Mouse (Mus musculus): ENCODE data around the gene Rassf1. TPM values are rescaled to one million over a fixed set of nuclear protein-coding genes. Genes with fewer than 3 reads are reported as not detected.

Rassf1 gene
- polyA plus RNA-seq, 1 experiment from 2014 or later = 52.5 TPM

DNA sequence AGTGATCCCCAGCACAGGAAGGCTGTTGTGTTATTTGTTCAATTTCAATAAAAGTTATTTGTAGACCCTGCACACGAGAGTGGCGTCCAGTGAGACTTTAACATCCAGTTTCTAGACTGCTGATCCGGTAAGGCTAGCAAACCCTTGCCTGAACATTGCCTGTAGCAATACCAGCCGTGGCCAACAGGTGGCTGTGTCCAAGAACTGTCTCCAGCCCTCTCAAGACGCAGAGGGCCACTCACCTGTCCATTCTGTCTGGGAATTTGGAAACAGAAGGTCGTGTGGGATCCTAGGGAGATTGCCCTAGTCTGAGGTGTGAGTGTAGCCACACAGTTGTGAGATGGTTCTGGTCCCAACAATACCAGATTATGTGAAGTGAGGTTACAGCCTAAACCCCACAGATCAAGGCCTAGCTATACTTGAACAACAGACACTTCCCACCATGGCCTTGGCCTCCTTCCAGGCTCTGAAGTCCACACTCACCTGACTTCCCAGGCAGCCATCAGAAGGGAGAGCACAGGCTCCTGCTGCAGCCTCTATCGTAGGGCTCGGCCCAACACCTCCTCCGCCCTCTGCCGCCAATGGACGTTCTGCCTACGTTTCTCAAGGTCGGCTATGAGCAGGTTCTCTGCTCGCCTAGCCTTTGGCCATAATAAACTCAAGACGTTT lies 14.8 kb downstream of the Rassf1 start:
- peak overlapping the region; percentile 13; the same call in 1 of the 2 replicates for H3K4me3 ChIP-seq (ENCODE audit: low read length)
- peaks cover 44% of the 10 kb centered on the region for H3K4me1 ChIP-seq (ENCODE audit: control insufficient read depth, insufficient read depth, low read length)
- WGBS = 50% methylated on average over 15 of the region's 15 CpGs
- no peaks in the 10 kb centered on the region for H3K9me3 ChIP-seq (ENCODE audit: control insufficient read depth, low read length)
- no peak for ATAC-seq
- 0 out of 2 replicates have a peak overlapping the region, but pooled peaks have one; percentile 34 for H3K9ac ChIP-seq (ENCODE audit: low read depth, low read length)
- peak overlapping the region; percentile 72 for H3K27ac ChIP-seq (ENCODE audit: low read length)
- H3K27me3 ChIP-seq (replicated peaks; ENCODE audit: control insufficient read depth, insufficient read depth, low read length) = no peaks in the 10 kb centered on the region
- peaks cover 11% of the 10 kb centered on the region; the same call in 1 of the 2 replicates for H3K36me3 ChIP-seq (ENCODE audit: control insufficient read depth, insufficient read depth, low read length)
- H3K4me2 ChIP-seq (ENCODE audit: low read depth, low read length) = peak overlapping the region; percentile 32

DNA sequence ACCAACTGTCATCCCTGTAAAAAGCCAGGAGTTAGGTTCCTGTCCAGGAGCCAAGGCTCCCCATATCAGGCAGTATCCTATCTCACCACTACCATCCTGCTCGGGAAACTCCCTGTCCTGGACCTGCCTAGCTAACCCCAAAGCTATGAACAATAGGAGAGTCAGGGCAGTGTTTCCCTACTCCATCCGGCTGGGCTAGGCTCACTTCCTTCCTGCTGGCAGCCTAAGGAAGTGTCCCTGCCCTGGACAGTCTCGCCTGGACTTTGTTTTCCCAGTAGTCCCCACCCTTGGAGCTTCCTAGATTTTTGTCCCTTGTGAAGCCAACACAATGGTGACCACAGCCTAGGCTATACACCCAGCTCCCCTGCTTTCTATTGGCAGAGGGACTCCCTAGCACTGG lies 15.5 kb downstream of the Rassf1 start:
- Histone ChIP-seq H3K36me3 (ENCODE audit: control insufficient read depth, insufficient read depth, low read length) (peaks cover 7% of the 10 kb centered on the region; the same call in 1 of the 2 replicates), H3K9me3 (ENCODE audit: control insufficient read depth, low read length) (no peaks in the 10 kb centered on the region), H3K4me1 (ENCODE audit: control insufficient read depth, insufficient read depth, low read length) (peaks cover 51% of the 10 kb centered on the region), H3K9ac (ENCODE audit: low read depth, low read length) (peak overlapping the region; percentile 34; the same call in 1 of the 2 replicates), H3K4me2 (ENCODE audit: low read depth, low read length) (peak overlapping the region; percentile 32; the same call in 1 of the 2 replicates), H3K27ac (ENCODE audit: low read length) (peak overlapping the region; percentile 72), H3K4me3 (ENCODE audit: low read length) (peak overlapping the region; percentile 13; the same call in 1 of the 2 replicates), H3K27me3 (replicated peaks; ENCODE audit: control insufficient read depth, insufficient read depth, low read length) (no peaks in the 10 kb centered on the region)
- WGBS = 44% methylated on average over 3 of the region's 3 CpGs
- no peak for ATAC-seq

DNA sequence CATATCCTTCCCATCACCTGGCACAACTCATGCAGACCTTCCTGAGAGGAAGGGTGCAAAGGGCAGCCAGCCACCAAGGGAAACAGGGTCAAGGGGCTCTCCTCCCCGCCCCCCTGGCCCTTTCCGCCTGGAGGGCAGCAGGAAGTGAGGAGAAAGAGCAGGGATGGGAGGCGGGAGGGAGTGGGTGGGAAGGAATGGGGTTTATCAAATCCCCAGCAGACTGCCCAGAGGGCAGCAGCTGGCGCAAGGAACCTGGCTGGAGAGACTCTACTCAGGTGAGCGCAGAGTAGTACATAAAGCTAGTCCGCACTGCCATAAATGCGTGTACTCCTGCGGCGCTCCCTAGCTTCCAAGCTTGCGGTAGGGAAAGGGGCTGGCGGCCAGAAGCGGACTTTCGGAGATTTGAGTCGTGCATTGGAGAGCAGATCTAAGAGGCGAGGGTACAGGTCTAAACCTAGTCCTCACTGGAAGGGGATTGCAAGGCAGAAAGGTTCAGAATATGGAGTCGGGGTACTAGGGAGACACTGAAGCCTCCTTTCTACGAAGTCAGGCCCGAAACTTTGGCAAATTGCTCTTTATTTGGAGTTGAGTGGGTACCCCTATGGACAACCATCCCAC lies 16.5 kb downstream of the Rassf1 start, which contains the start of gene Hyal2:
Gene Hyal2 (plus strand): TSS at position 244 of the 618 bp plus-strand sequence.
- Histone ChIP-seq H3K9ac (ENCODE audit: low read depth, low read length) (peak within 1 kb of the TSS; percentile 85), H3K9me3 (ENCODE audit: control insufficient read depth, low read length) (no peaks in the 10 kb centered on the region), H3K4me1 (ENCODE audit: control insufficient read depth, insufficient read depth, low read length) (peaks cover 56% of the 10 kb centered on the region), H3K4me3 (ENCODE audit: low read length) (peak within 1 kb of the TSS; percentile 78), H3K36me3 (ENCODE audit: control insufficient read depth, insufficient read depth, low read length) (peaks cover 6% of the 10 kb centered on the region; the same call in 1 of the 2 replicates), H3K4me2 (ENCODE audit: low read depth, low read length) (peak within 1 kb of the TSS; percentile 74), H3K27me3 (replicated peaks; ENCODE audit: control insufficient read depth, insufficient read depth, low read length) (no peaks in the 10 kb centered on the region), H3K27ac (ENCODE audit: low read length) (peak within 1 kb of the TSS; percentile 72)
- no peak for ATAC-seq
- 6% methylated on average over 18 of the region's 18 CpGs for WGBS

DNA sequence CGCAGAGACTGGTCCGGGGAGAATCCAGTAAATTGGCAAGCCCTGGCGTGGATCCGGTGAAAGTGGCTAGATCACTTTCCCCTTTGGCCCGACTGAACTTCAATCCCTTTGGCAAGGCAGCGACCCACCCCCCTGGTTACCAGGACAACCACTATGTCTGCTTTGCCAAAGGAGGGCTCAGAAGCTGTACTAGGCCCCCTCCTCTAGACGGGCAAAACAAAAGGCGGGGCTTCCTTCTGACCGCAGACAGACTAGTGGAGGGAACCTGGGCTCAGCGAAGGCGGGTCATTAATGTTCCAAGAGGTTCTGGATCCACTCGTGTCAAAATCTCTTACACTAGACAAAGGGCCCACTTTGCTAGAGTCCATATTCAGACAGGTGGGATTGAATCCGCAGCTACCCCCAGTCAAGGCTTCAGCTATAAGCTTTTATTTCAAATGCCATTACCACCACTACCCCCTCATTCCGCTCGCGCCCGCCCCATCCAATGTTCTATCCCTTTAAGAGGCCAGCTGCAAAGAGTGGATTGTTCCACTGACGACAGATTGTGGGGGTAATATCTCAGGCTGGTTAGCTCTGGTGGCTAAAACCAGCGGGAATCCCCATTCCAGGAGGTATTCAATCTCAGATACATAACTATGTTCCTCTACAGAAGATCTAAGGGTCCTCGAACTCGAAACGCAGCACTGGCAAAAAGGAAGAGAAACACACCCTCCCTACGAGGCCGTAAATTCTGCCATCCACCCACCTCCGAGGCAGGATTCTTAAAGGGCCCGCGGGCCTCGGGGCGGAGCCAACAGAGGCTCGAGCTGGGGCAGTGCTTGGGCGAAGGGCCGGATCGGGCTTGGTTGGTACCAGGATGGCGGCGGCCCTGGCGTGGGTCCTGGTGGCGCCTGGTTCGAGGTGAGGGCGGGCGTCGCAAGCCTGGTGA lies 17.2 kb downstream of the Rassf1 start:
- Histone ChIP-seq H3K27me3 (replicated peaks; ENCODE audit: control insufficient read depth, insufficient read depth, low read length) (no peaks in the 10 kb centered on the region), H3K4me1 (ENCODE audit: control insufficient read depth, insufficient read depth, low read length) (peaks cover 55% of the 10 kb centered on the region), H3K4me3 (ENCODE audit: low read length) (peak overlapping the region; percentile 78), H3K4me2 (ENCODE audit: low read depth, low read length) (peak overlapping the region; percentile 74), H3K9ac (ENCODE audit: low read depth, low read length) (peak overlapping the region; percentile 85), H3K36me3 (ENCODE audit: control insufficient read depth, insufficient read depth, low read length) (peaks cover 6% of the 10 kb centered on the region; the same call in 1 of the 2 replicates), H3K9me3 (ENCODE audit: control insufficient read depth, low read length) (no peaks in the 10 kb centered on the region), H3K27ac (ENCODE audit: low read length) (peak overlapping the region; percentile 72)
- peak; percentile 82 for ATAC-seq
- WGBS = under 1% methylated on average over 41 of the region's 41 CpGs

DNA sequence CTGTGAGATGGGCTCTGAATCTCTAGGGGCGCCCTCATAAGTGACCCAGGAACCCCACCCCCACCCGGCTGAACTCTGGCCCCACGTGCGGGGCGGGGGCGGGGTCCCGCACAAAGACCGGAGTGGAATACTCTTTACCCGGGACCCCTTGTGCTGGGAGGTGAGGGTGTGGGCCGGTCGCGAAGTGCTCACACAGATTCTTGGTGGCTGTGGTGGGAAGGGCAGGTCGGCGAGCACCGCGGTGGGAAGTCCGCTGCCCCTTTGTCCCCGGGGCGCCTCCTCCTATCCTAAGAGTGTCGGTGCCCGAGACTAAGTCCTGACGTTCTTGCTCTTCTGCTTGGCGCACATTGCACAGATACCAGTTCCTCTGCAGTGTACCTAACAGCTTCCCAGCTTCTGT lies 17.9 kb downstream of the Rassf1 start:
- peak; percentile 22 for ATAC-seq

DNA sequence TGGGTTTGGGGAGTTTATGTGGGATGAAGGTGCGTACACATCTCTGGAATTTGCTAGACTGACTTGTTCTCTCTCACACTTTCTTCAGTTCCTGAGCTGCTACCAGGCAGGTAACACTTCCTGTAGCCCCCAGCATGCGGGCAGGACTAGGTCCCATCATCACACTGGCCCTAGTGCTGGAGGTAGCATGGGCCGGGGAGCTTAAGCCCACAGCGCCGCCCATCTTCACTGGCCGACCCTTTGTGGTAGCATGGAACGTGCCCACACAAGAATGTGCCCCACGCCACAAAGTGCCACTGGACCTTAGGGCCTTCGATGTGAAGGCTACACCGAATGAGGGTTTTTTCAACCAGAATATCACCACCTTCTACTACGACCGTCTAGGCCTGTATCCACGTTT lies 18.7 kb downstream of the Rassf1 start:
- peak overlapping the region; percentile 78 for H3K4me3 ChIP-seq (ENCODE audit: low read length)
- WGBS = 37% methylated on average over 13 of the region's 13 CpGs
- H3K27ac ChIP-seq (ENCODE audit: low read length) = peak overlapping the region; percentile 72; the same call in 1 of the 2 replicates
- H3K27me3 ChIP-seq (replicated peaks; ENCODE audit: control insufficient read depth, insufficient read depth, low read length) = no peaks in the 10 kb centered on the region
- peak overlapping the region; percentile 85 for H3K9ac ChIP-seq (ENCODE audit: low read depth, low read length)
- peaks cover 6% of the 10 kb centered on the region; the same call in 1 of the 2 replicates for H3K36me3 ChIP-seq (ENCODE audit: control insufficient read depth, insufficient read depth, low read length)
- no peaks in the 10 kb centered on the region for H3K9me3 ChIP-seq (ENCODE audit: control insufficient read depth, low read length)
- H3K4me1 ChIP-seq (ENCODE audit: control insufficient read depth, insufficient read depth, low read length) = peaks cover 45% of the 10 kb centered on the region
- peak overlapping the region; percentile 74 for H3K4me2 ChIP-seq (ENCODE audit: low read depth, low read length)
- no peak for ATAC-seq

More for the DNA sequence above, 17.9 kb downstream of the Rassf1 start:
- Histone ChIP-seq H3K9ac (ENCODE audit: low read depth, low read length) (peak overlapping the region; percentile 85), H3K4me2 (ENCODE audit: low read depth, low read length) (peak overlapping the region; percentile 74), H3K27me3 (replicated peaks; ENCODE audit: control insufficient read depth, insufficient read depth, low read length) (no peaks in the 10 kb centered on the region), H3K27ac (ENCODE audit: low read length) (peak overlapping the region; percentile 72), H3K36me3 (ENCODE audit: control insufficient read depth, insufficient read depth, low read length) (peaks cover 6% of the 10 kb centered on the region; the same call in 1 of the 2 replicates), H3K4me3 (ENCODE audit: low read length) (peak overlapping the region; percentile 78), H3K4me1 (ENCODE audit: control insufficient read depth, insufficient read depth, low read length) (peaks cover 49% of the 10 kb centered on the region), H3K9me3 (ENCODE audit: control insufficient read depth, low read length) (no peaks in the 10 kb centered on the region)
- WGBS = under 1% methylated on average over 23 of the region's 23 CpGs

DNA sequence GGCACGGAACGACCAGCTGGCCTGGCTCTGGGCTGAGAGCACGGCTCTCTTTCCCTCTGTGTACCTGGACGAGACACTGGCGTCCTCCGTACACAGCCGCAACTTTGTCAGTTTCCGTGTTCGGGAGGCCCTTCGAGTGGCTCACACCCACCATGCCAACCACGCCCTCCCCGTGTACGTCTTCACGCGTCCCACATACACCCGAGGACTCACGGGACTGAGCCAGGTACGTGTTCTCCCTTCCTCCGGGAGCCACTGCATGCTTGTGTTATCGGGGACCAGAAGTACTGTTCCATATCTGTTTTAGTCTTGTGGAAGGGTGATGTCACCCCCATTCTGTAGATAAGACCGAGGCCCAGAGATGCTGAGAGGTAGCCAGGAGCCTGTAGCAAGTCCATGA lies 19.5 kb downstream of the Rassf1 start:
- H3K9me3 ChIP-seq (ENCODE audit: control insufficient read depth, low read length) = no peaks in the 10 kb centered on the region
- H3K4me2 ChIP-seq (ENCODE audit: low read depth, low read length) = peak overlapping the region; percentile 74
- WGBS = 65% methylated on average over 21 of the region's 21 CpGs
- H3K27ac ChIP-seq (ENCODE audit: low read length) = peak overlapping the region; percentile 53
- peak overlapping the region; percentile 85 for H3K9ac ChIP-seq (ENCODE audit: low read depth, low read length)
- peaks cover 46% of the 10 kb centered on the region for H3K4me1 ChIP-seq (ENCODE audit: control insufficient read depth, insufficient read depth, low read length)
- peak overlapping the region; percentile 78 for H3K4me3 ChIP-seq (ENCODE audit: low read length)
- H3K36me3 ChIP-seq (ENCODE audit: control insufficient read depth, insufficient read depth, low read length) = peaks cover 3% of the 10 kb centered on the region; the same call in 1 of the 2 replicates
- no peak for ATAC-seq
- H3K27me3 ChIP-seq (replicated peaks; ENCODE audit: control insufficient read depth, insufficient read depth, low read length) = no peaks in the 10 kb centered on the region

DNA sequence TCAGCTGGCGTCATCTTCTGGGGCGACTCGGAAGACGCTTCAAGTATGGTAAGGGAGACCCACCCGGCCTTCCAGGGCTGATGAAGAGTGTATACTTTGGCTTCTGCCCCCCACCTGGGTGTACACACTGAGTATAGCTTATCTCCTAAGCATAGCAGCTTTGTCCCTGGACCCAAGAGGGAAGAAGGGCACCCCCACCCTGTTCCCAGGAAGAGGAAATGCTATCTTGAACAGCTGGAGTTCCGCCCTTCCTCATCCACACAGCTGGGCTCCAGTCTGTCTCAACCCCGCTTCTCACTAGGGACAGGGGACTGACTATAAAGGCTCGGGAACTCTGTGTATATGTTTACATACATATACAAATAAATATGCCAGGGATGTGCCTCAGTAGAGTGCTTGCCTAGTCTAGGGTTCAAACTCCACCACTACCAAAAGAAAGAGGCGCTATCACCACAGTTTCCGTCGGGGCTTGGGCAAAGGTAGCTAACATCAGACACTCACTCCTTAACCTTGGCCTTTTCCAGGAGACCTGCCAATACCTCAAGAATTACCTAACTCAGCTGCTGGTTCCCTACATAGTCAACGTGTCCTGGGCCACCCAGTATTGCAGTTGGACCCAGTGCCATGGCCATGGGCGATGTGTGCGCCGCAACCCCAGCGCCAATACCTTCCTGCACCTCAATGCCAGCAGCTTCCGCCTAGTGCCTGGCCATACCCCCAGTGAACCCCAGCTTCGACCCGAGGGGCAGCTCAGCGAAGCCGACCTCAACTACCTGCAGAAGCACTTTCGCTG lies 20.4 kb downstream of the Rassf1 start:
- WGBS = 79% methylated on average over 22 of the region's 22 CpGs

More for the DNA sequence above, 20.4 kb downstream of the Rassf1 start:
- H3K4me1 ChIP-seq (ENCODE audit: control insufficient read depth, insufficient read depth, low read length) = peaks cover 47% of the 10 kb centered on the region
- H3K27ac ChIP-seq (ENCODE audit: low read length) = peak overlapping the region; percentile 52; the same call in 1 of the 2 replicates
- ATAC-seq = no peak
- peak overlapping the region; percentile 78; the same call in 1 of the 2 replicates for H3K4me3 ChIP-seq (ENCODE audit: low read length)
- H3K27me3 ChIP-seq (replicated peaks; ENCODE audit: control insufficient read depth, insufficient read depth, low read length) = no peaks in the 10 kb centered on the region
- H3K4me2 ChIP-seq (ENCODE audit: low read depth, low read length) = peak overlapping the region; percentile 74
- peaks cover 3% of the 10 kb centered on the region; the same call in 1 of the 2 replicates for H3K36me3 ChIP-seq (ENCODE audit: control insufficient read depth, insufficient read depth, low read length)
- H3K9ac ChIP-seq (ENCODE audit: low read depth, low read length) = no peak overlapping the region
- H3K9me3 ChIP-seq (ENCODE audit: control insufficient read depth, low read length) = no peaks in the 10 kb centered on the region
